Mouse (Mus musculus) left cerebral cortex, postnatal 4 days (tissue): ENCODE measurements around the gene Rab11fip3. TPM values are rescaled to one million over a fixed set of nuclear protein-coding genes. Genes with fewer than 3 reads are reported as not detected.
"Not testable (repeated sequence)": the region's sequence is repeated elsewhere in the genome, so short reads cannot be mapped to it uniquely, and the experiment has no call there.

Experiments
- DNase-seq: peaks from one replicate; pipeline ENCODE4 v3.0.0-alpha.2; 2022
- intact Hi-C: fragments of 180-260 bp; cut with DNase I; formaldehyde crosslinking; loops from one replicate; pipeline ENCODE4 v1.15.1; 2025
- total RNA-seq, 2 experiments: library from RNA; stranded (reverse); gene quantifications; 2 replicates each; pipeline ENCODE4 v1.2.3; 2021

The Rab11fip3 gene
- total RNA-seq, 2 experiments from 2014 or later: 79.6 to 82.5 TPM

- DNase-seq: peak; percentile 73
- intact Hi-C loops: no loop called here
These were observed 28.1 kb downstream of the Rab11fip3 start for GRCm38 (mm10) chr17:26041111-26041802.

GRCm38 (mm10) chr17:26040711-26041110 lies 28.6 kb downstream of the Rab11fip3 start:
- DNase-seq, intact Hi-C loops: not testable (repeated sequence)

DNA sequence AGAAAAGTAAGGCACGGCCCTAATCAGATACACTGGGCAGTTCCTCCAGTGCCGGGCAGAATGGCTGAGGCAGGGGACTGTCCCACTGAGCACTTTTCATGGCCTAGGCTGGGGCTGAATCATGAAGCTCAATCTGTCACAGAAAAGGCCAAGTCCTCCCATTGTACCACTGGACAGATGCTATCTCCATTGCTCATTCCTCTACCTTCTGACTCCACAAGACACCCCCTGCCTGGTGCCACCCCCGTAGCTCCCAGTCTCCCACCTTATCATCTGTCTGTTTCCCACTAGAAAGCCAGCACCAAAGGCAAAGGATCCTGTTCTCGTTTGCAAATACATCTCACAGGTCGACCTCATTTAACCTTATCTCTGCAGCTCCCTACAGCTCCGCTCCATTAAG lies 37.3 kb downstream of the Rab11fip3 start:
- intact Hi-C loops: no loop called here
- no peak for DNase-seq

DNA sequence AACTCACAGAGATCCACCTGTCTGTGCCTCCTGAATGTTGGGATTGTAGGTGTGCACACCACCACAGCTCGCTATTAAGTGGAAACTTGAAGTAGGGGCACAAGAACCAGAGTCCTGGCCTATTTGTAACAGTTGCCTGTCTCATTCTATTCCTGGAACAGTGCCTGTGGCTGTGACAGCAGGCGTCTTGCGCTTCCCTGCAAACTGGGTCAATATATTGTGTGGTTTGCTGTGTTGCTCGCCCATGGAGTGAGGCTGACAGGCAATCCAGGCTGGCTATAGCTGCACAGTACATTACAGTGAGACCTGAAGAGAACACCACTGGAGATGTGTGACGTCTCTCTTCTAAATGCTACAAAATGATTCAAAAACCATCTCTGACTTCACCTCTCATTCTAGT lies 37.8 kb downstream of the Rab11fip3 start:
- DNase-seq: no peak
- intact Hi-C loops: no loop called here

- intact Hi-C loops: no loop called here
- no peak for DNase-seq
These were observed 41.1 kb downstream of the Rab11fip3 start for GRCm38 (mm10) chr17:26028261-26028660.

GRCm38 (mm10) chr17:26024674-26025073 lies 44.7 kb downstream of the Rab11fip3 start:
- DNase-seq: no peak
- intact Hi-C loops: no loop called here

DNA sequence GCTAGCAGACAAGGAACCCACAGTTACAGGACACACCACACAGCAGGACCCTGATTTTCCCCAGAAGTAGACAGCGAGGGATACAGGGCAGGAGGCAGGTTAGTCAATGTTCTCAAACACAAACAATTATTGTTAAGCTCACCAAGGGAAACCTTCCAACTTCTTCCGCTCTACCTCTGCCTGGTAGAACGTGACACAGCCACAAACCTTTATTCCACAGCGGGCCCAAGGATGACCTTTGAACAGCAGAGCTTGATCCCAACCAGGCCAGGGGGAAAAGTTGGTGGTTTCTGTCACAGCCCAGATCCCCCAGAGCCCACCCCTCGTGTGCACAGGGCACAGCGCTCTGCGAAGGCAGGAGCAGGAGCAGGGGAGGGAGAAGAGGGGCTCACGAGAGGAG lies 45.4 kb downstream of the Rab11fip3 start:
- DNase-seq: no peak
- intact Hi-C loops: no loop called here

GRCm38 (mm10) chr17:26023181-26023580 lies 46.2 kb downstream of the Rab11fip3 start:
- no peak for DNase-seq
- intact Hi-C loops: no loop called here

DNA sequence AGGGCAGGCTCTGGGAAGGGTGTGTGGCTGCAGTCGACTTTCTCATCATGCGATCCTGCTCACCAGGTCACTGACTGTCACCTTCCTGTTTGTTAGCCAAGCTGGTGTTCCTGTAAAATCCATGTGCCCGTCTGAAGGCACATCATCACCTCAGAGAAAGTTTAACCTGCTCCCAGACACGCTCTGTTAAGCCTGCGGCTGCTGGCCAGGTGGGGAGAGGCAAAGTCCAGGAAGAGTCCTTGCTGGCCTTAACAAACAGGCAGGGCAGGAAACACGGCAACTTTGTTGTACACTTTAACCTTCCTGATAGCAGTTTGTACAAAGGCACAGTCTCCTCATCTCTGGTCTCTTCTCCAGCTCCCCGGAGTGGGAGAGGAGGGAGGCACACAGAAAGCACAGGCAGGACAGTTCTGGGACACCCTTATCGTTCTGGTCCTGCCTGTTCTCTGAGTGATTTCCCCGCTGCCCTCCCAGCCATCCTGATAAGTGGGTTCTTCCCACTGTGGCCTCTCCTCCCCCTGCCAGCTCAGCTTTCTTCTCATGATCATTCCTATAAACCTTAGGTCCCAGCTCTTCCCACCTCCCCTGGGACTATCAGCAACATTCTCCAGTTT lies 47.5 kb downstream of the Rab11fip3 start:
- DNase-seq: no peak
- intact Hi-C loops: no loop called here

DNA sequence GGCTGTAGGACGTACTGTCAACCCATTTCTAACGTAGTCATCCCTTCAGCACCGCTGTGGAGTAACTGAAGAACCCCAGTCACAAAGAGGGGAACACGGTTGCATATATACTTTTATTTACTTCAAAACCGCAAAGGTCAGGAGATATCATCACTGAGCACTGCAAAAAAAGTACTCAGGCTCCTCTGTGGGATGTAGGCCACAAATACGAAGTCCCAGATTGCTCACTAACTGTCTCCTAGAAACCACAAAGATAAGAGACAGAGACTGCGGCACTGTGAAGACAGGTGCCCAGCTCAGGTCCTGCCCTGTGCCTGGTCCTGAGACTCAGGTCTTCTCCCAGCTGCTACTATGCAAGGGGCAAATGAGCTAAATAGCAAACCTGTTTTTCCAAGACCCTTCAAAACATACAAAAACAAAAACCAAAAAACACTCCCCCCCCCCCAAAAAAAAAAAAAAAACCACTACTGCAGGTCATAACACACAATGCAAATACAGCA lies 48.5 kb downstream of the Rab11fip3 start:
- intact Hi-C loops: no loop called here
- DNase-seq: no peak

DNA sequence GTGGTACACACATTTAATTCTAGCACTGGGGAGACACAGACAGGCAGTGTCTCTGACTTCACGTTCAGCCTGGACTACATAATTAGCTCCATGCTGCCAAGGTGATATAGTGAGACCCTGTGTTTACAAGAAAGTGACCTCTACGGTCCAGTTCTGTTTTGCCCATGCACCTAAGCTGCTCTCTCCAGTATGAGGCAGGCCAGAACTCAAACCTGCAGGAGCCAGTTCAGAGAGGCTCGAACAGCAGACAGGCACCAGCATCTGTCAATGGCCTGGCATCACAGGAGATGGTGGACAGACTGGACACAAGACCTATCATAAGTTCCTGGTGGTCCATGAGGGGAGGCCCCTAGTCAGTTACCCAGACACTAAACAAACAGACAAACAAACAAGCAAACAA lies 51.0 kb downstream of the Rab11fip3 start:
- intact Hi-C loops: no loop called here
- no peak for DNase-seq

DNA sequence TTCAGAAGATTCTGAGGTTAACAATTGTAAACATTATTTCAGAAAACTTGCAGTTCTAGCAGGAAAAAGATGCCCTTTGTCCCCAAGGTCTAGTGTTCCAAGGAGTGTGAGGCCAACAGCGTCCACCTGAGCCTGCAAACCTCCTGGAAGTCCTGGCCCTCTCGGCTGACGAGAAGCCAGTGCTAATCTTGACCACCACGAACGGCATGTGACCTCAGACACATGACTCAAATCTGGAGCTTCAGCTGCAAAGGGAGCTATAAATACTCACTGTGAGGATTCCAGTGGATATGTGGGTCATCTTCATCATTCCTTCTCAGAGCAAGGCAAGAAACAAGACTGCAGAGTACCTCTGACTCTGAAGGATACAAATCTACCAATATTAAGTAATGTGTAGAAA lies 51.4 kb downstream of the Rab11fip3 start:
- intact Hi-C loops: no loop called here
- DNase-seq: no peak

- no peak for DNase-seq
- intact Hi-C loops: no loop called here
These were observed 52.3 kb downstream of the Rab11fip3 start for GRCm38 (mm10) chr17:26017021-26017420.

DNA sequence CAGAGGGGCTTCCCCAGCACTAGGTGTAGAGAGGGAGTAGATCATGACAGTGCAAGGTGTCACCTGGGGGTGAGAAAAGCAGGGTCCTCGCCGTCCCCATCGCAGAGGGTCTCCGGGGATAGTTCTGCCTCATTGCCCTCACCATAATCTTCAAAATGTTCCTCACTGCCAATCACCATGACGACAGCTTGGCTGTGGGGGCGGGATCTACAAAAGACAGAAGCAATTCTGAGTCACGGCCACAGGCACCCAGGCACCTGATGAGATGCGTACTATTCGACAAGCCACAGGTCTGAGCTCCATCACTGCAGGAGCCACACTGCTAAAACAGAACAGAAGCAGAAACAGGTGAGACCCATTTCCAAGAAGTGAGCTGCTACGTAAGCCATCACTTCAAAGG lies 55.6 kb downstream of the Rab11fip3 start:
- intact Hi-C loops: no loop called here
- no peak for DNase-seq

- DNase-seq: peak; percentile 75
- intact Hi-C loops: no loop called here
These were observed 57.4 kb downstream of the Rab11fip3 start for GRCm38 (mm10) chr17:26011841-26012460.

GRCm38 (mm10) chr17:26009540-26009939 lies 59.8 kb downstream of the Rab11fip3 start:
- peak; percentile 80 for DNase-seq
- intact Hi-C loops: no loop called here

GRCm38 (mm10) chr17:26008787-26009186 lies 60.6 kb downstream of the Rab11fip3 start:
- intact Hi-C loops: no loop called here
- no peak for DNase-seq

- intact Hi-C loops: no loop called here
- no peak for DNase-seq
These were observed 61.0 kb downstream of the Rab11fip3 start for GRCm38 (mm10) chr17:26008331-26008730.

DNA sequence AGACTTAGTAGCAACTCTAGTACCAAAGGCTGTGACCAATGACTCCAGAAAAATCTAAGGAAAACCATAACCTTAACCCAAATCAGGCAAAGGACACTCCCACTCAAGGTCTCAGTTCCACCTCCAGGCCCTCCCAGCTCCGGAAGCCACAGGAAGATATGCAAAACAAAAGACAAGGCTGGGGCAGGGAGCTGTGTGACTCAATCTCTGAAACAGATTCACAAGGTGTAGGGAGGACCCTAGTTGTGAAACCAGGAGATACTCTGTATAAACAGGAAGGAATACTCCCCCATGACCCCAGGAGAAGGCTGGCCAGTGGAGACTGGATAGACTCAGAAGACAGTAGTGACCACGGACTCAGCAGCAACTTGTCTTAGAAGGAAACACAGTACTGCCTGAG lies 61.7 kb downstream of the Rab11fip3 start:
- DNase-seq: no peak
- intact Hi-C loops: no loop called here

- intact Hi-C loops: no loop called here
- DNase-seq: no peak
These were observed 63.5 kb downstream of the Rab11fip3 start for GRCm38 (mm10) chr17:26005731-26006450.

- intact Hi-C loops: no loop called here
- DNase-seq: no peak
These were observed 64.6 kb downstream of the Rab11fip3 start for GRCm38 (mm10) chr17:26004711-26005110.
